Mouse (Mus musculus): ENCODE data around the gene Svep1. TPM values are rescaled to one million over a fixed set of nuclear protein-coding genes. Genes with fewer than 3 reads are reported as not detected.
A peak's percentile ranks its signal among the peaks of the same experiment; 100 is the strongest.

The Svep1 gene
- polyA plus RNA-seq, 1 experiment from 2014 or later: 7.7 TPM

- Histone ChIP-seq H3K4me1 (no peaks in the 10 kb centered on the region), H3K36me3 (no peaks in the 10 kb centered on the region), H3K27ac (no peak overlapping the region), H3K27me3 (no peaks in the 10 kb centered on the region), H3K9me3 (no peaks in the 10 kb centered on the region), H3K4me3 (no peak overlapping the region), H3K9ac (no peak overlapping the region), H3K4me2 (replicated peaks) (no peak overlapping the region)
- ATAC-seq (ENCODE audit: insufficient number of reproducible peaks, insufficient read depth, low FRiP score, low TSS enrichment): no peak
- WGBS: 76% methylated on average over 6 of the region's 6 CpGs
Measured at GRCm38 (mm10) chr4:58037096-58037705, 169.5 kb downstream of the Svep1 start.

- Histone ChIP-seq H3K9me3 (0 out of 2 replicates have a peak, but pooled peaks cover 5% of the 10 kb centered on the region), H3K9ac (no peak overlapping the region), H3K27ac (no peak overlapping the region), H3K36me3 (no peaks in the 10 kb centered on the region), H3K27me3 (no peaks in the 10 kb centered on the region), H3K4me3 (no peak overlapping the region), H3K4me1 (no peaks in the 10 kb centered on the region), H3K4me2 (replicated peaks) (peak overlapping the region; percentile 25; the same call in 1 of the 2 replicates)
- 48% methylated on average over 13 of the region's 13 CpGs for WGBS
- no peak for ATAC-seq (ENCODE audit: insufficient number of reproducible peaks, insufficient read depth, low FRiP score, low TSS enrichment)
Measured at GRCm38 (mm10) chr4:58034663-58035062, 172.0 kb downstream of the Svep1 start.

GRCm38 (mm10) chr4:58032714-58033113 is 173.9 kb downstream of the Svep1 start:
- Histone ChIP-seq H3K9me3 (0 out of 2 replicates have a peak, but pooled peaks cover 5% of the 10 kb centered on the region), H3K4me3 (no peak overlapping the region), H3K36me3 (no peaks in the 10 kb centered on the region), H3K27ac (no peak overlapping the region), H3K4me2 (replicated peaks) (no peak overlapping the region), H3K9ac (no peak overlapping the region), H3K4me1 (no peaks in the 10 kb centered on the region), H3K27me3 (no peaks in the 10 kb centered on the region)
- ATAC-seq (ENCODE audit: insufficient number of reproducible peaks, insufficient read depth, low FRiP score, low TSS enrichment): no peak
- WGBS: 63% methylated on average over 1 of the region's 1 CpGs

GRCm38 (mm10) chr4:58009024-58009423 is 197.6 kb downstream of the Svep1 start, which contains the start of gene Txndc8:
Txndc8 (minus strand) TSS chr4:58009124.
- Histone ChIP-seq H3K9me3 (no peaks in the 10 kb centered on the region), H3K27ac (no peak within 1 kb of the TSS), H3K9ac (no peak within 1 kb of the TSS), H3K36me3 (no peaks in the 10 kb centered on the region), H3K27me3 (no peaks in the 10 kb centered on the region), H3K4me3 (no peak within 1 kb of the TSS), H3K4me2 (replicated peaks) (no peak within 1 kb of the TSS), H3K4me1 (no peaks in the 10 kb centered on the region)
- no peak for ATAC-seq (ENCODE audit: insufficient number of reproducible peaks, insufficient read depth, low FRiP score, low TSS enrichment)
- WGBS: 95% methylated on average over 5 of the region's 5 CpGs

- no peaks in the 10 kb centered on the region for H3K4me1 ChIP-seq
- no peak overlapping the region for H3K9ac ChIP-seq
- no peak overlapping the region for H3K4me2 ChIP-seq (replicated peaks)
- no peak overlapping the region for H3K4me3 ChIP-seq
- H3K36me3 ChIP-seq: no peaks in the 10 kb centered on the region
- H3K27ac ChIP-seq: no peak overlapping the region
- no peaks in the 10 kb centered on the region for H3K27me3 ChIP-seq
- no peak for ATAC-seq (ENCODE audit: insufficient number of reproducible peaks, insufficient read depth, low FRiP score, low TSS enrichment)
- no peaks in the 10 kb centered on the region for H3K9me3 ChIP-seq
- 50% methylated on average over 3 of the region's 3 CpGs for WGBS
Measured at GRCm38 (mm10) chr4:58003501-58003900, 203.2 kb downstream of the Svep1 start.

Other genes with a start within 250 kb of the Svep1 start
- not detected in 2 replicates for gene Txndc8, start 197.7 kb downstream of the Svep1 start, polyA plus RNA-seq (2016; fragmentation: Nextera tagmentation; extraction: Ambion mirVana)
- 2.6 and 4.2 TPM in 2 replicates for gene Musk, start 79.1 kb upstream of the Svep1 start, polyA plus RNA-seq (2016; fragmentation: Nextera tagmentation; extraction: Ambion mirVana)